ENCODE assay signal across 22 mouse cellular contexts in the genomic region with DNA sequence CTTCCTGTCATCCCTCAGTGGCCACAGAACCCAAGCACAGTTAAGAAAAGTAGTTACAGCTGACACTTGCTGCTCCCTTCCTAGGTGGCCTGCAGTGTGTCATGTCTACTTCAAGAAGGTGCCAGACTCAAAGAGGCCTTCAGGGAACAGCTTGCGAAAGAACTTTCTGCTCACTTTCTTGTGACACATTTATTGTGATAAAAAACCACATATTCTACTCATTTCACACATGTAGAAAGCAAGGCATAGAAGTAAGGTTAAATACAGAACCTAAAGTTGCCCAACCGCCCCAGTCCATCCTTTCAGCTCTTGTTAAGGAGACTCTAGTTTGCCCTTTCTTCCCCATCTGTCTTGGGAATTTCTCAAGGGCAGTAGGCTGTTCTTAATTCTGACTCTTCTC. TPM values are rescaled to one million over a fixed set of nuclear protein-coding genes. Genes with fewer than 3 reads are reported as not detected.
A peak's percentile ranks its signal among the peaks of the same experiment; 100 is the strongest.
DNase-seq lines count a peak whose midpoint lies in the region; ATAC-seq and TF ChIP-seq lines count a peak whose summit lies in the region.
"Had no signal": no experiment of that assay in that cellular context is flagged by ENCODE, and none has a peak within 500 bp of the region (broad histone marks: within the 10 kb centered on the region; RNA-seq: fewer than 3 reads in every experiment).

No protein-coding gene starts in this region.

- ATAC-seq in intestine, embryonic 15.5 days: no peak
- ATAC-seq: activated CD4-positive, CD25-positive, alpha-beta regulatory T cell, adult 4 months; CD4-positive, CD25-positive, alpha-beta regulatory T cell, adult 4 months; forebrain, embryonic 16.5 days had no signal

- H3K36me3 ChIP-seq in CH12.LX (replicated peaks in 1 of 2; ENCODE audit: control insufficient read depth in 1 of 2, insufficient read depth in 1 of 2, low read length in 1 of 2): peaks cover 18 to 66% of the 10 kb centered on the region in 2 experiments
- no peaks in the 10 kb centered on the region for H3K36me3 ChIP-seq in intestine, embryonic 15.5 days

- dilution Hi-C loops in CH12.LX (cut with MboI; ENCODE audit: extremely low pct_ligation_motif_present, extremely low pct_unique_long_range_greater_than_20kb, low sequenced_read_pairs): no loop called here

- no peaks in the 10 kb centered on the region for H3K9me3 ChIP-seq in CH12.LX (replicated peaks; ENCODE audit: low read length)
- H3K9me3 ChIP-seq in intestine, embryonic 15.5 days: no peaks in the 10 kb centered on the region
- H3K9me3 ChIP-seq: embryonic facial prominence, embryonic 13.5 days; forebrain, embryonic 12.5 days; heart, embryonic 15.5 days had no signal

- no peaks in the 10 kb centered on the region for H3K27me3 ChIP-seq in CH12.LX (replicated peaks)
- no peaks in the 10 kb centered on the region for H3K27me3 ChIP-seq in intestine, embryonic 15.5 days (replicated peaks)
- H3K27me3 ChIP-seq: embryonic facial prominence, embryonic 13.5 days; forebrain, embryonic 12.5 days; heart, embryonic 15.5 days had no signal

- WGBS in intestine, embryonic 15.5 days: 86% methylated on average over 2 of the region's 2 CpGs

- in situ Hi-C loops in CH12.LX (cut with MboI; ENCODE audit: low pct_ligation_motif_present, low pct_unique_long_range_greater_than_20kb, low sequenced_read_pairs): no loop called here

- no peak overlapping the region for H3K4me3 ChIP-seq in CH12.LX (replicated peaks in 1 of 3; ENCODE audit: low read depth in 2 of 3, low read length in 2 of 3, poor library complexity in 1 of 3)
- H3K4me3 ChIP-seq in intestine, embryonic 15.5 days (replicated peaks): no peak overlapping the region
- H3K4me3 ChIP-seq: embryonic facial prominence, embryonic 13.5 days; forebrain, embryonic 12.5 days; heart, adult 2 months; heart, embryonic 15.5 days had no signal

- no peaks in the 10 kb centered on the region for H3K79me2 ChIP-seq in CH12.LX (replicated peaks; ENCODE audit: control insufficient read depth, extremely low read depth, insufficient read depth, poor library complexity, severe bottlenecking)

- H3K4me2 ChIP-seq in CH12.LX (ENCODE audit: insufficient read depth, low read depth, poor library complexity, severe bottlenecking): no peak overlapping the region
- H3K4me2 ChIP-seq in intestine, embryonic 15.5 days (replicated peaks): no peak overlapping the region
- H3K4me2 ChIP-seq: embryonic facial prominence, embryonic 13.5 days; forebrain, embryonic 12.5 days; heart, embryonic 11.5 days; heart, embryonic 15.5 days; hindbrain, embryonic 14.5 days had no signal

- H3K27ac ChIP-seq in CH12.LX (ENCODE audit: insufficient read depth, low read depth): no peak overlapping the region
- no peak overlapping the region for H3K27ac ChIP-seq in intestine, embryonic 15.5 days
- H3K27ac ChIP-seq: embryonic facial prominence, embryonic 13.5 days; forebrain, embryonic 12.5 days; heart, adult 2 months; heart, embryonic 15.5 days; hindbrain, embryonic 14.5 days had no signal

- TF ChIP-seq POLR2A in CH12.LX (IDR thresholded peaks at IDR 0.05; ENCODE audit: low read depth, low read length): no peak

- TF ChIP-seq RAD21 in CH12.LX (IDR thresholded peaks at IDR 0.05; ENCODE audit: low read depth, low read length): no peak

- peaks cover 3 to 26% of the 10 kb centered on the region in 2 experiments; a peak in 3 of 4 replicates for H3K4me1 ChIP-seq in CH12.LX (ENCODE audit: control insufficient read depth in 1 of 2, insufficient read depth in 2 of 2)
- no peaks in the 10 kb centered on the region for H3K4me1 ChIP-seq in intestine, embryonic 15.5 days (replicated peaks)
- H3K4me1 ChIP-seq: embryonic facial prominence, embryonic 13.5 days; forebrain, embryonic 12.5 days; heart, embryonic 15.5 days had no signal

- no peak for TF ChIP-seq CTCF in CH12.LX (conservative IDR thresholded peaks at IDR 0.05 in 1 of 2, IDR thresholded peaks at IDR 0.05 in 1 of 2; ENCODE audit: low read depth in 2 of 2, low read length in 2 of 2)

- TF ChIP-seq EP300 in CH12.LX (IDR thresholded peaks at IDR 0.05; ENCODE audit: low read length): no peak

- DNase-seq in 416B (ENCODE audit: low read depth) (peak; percentile 84), CH12.LX (ENCODE audit: extremely low read depth) (peak; percentile 29)
- peak; percentile 18 for DNase-seq in induced T-regulatory cell, adult 2 months (ENCODE audit: low read depth)
- DNase-seq in natural killer cell, adult 2 months (ENCODE audit: low spot score in 2 of 2): peak; percentile 19 to 40
- no peak for DNase-seq in cerebellum, postnatal 25 days
- DNase-seq: adrenal gland, postnatal 36 days; B cell, adult 2 months; cerebellum, adult 11-12 months; cerebellum, adult 9-10 months; cerebellum, postnatal 36 days; gastrocnemius, postnatal 10 days; heart, adult 2 months; heart, postnatal 14 days had no signal

- H3K9ac ChIP-seq in CH12.LX (ENCODE audit: insufficient read depth, low read depth): no peak overlapping the region
- no peak overlapping the region for H3K9ac ChIP-seq in intestine, embryonic 15.5 days
- H3K9ac ChIP-seq: embryonic facial prominence, embryonic 13.5 days; forebrain, embryonic 12.5 days; heart, embryonic 15.5 days; hindbrain, embryonic 14.5 days had no signal

TF ChIP-seq in CH12.LX, 34 proteins besides CTCF, POLR2A, EP300 and RAD21:
- TF ChIP-seq ZKSCAN1 (IDR thresholded peaks at IDR 0.05; ENCODE audit: borderline replicate concordance, low read depth, low read length): no peak
- no peak for TF ChIP-seq USF1 (IDR thresholded peaks at IDR 0.05; ENCODE audit: low read depth, low read length)
- no peak for TF ChIP-seq RCOR1 (conservative IDR thresholded peaks at IDR 0.05; ENCODE audit: low read depth, low read length)
- no peak for TF ChIP-seq HCFC1 (IDR thresholded peaks at IDR 0.05; ENCODE audit: low read depth, low read length)
- TF ChIP-seq ZNF384 (IDR thresholded peaks at IDR 0.05; ENCODE audit: low read depth, low read length): no peak
- TF ChIP-seq UBTF (IDR thresholded peaks at IDR 0.05; ENCODE audit: low read depth, low read length): no peak
- no peak; the same call in 1 of the 2 replicates for TF ChIP-seq MYC (IDR thresholded peaks at IDR 0.05; ENCODE audit: low read depth, low read length)
- TF ChIP-seq MAX (IDR thresholded peaks at IDR 0.05; ENCODE audit: low read length): no peak
- TF ChIP-seq KAT2A (IDR thresholded peaks at IDR 0.05; ENCODE audit: insufficient replicate concordance, low read length): no peak
- TF ChIP-seq POLR2AphosphoS2 (IDR thresholded peaks at IDR 0.05; ENCODE audit: low read depth, low read length): no peak
- no peak for TF ChIP-seq TCF12 (IDR thresholded peaks at IDR 0.05; ENCODE audit: low read depth, low read length)
- TF ChIP-seq CHD2 (IDR thresholded peaks at IDR 0.05; ENCODE audit: low read length): no peak
- TF ChIP-seq ELF1 (IDR thresholded peaks at IDR 0.05; ENCODE audit: low read depth, low read length): no peak
- no peak for TF ChIP-seq ZMIZ1 (IDR thresholded peaks at IDR 0.05; ENCODE audit: low read depth, low read length)
- TF ChIP-seq MEF2A (IDR thresholded peaks at IDR 0.05; ENCODE audit: borderline replicate concordance, low read depth, low read length): no peak
- TF ChIP-seq ETS1 (conservative IDR thresholded peaks at IDR 0.05; ENCODE audit: low read depth, low read length): no peak
- no peak for TF ChIP-seq MAZ (IDR thresholded peaks at IDR 0.05; ENCODE audit: low read depth, low read length)

RNA-seq across cellular contexts. Expression of a gene that starts 38.6 kb away (rescaled TPM):
- total RNA-seq in CH12.LX (2012; rRNA removed) (26.5 and 29.0 TPM in 2 replicates), CH12.LX (2014; rRNA removed) (32.1 and 39.1 TPM in 2 replicates)
- 52.6 and 57.3 TPM in 2 replicates for polyA plus RNA-seq in CH12.LX (2012; ENCODE audit: insufficient read length, low read depth)
- polyA plus RNA-seq in intestine, embryonic 15.5 days (2015; fragmentation: Nextera tagmentation; extraction: Ambion mirVana): 57.1 and 60.1 TPM in 2 replicates

RNA-seq across cellular contexts. Expression of a gene that starts 42.5 kb away (rescaled TPM):
- total RNA-seq in CH12.LX (2012; rRNA removed): 3.2 and 4.2 TPM in 2 replicates
- total RNA-seq in CH12.LX (2014; rRNA removed): 0.56 and 0.92 TPM in 2 replicates
- 0.23 and 0.40 TPM in 2 replicates for polyA plus RNA-seq in CH12.LX (2012; ENCODE audit: insufficient read length, low read depth)
- polyA plus RNA-seq in intestine, embryonic 15.5 days (2015; fragmentation: Nextera tagmentation; extraction: Ambion mirVana): 131 and 146 TPM in 2 replicates

Comparison
In these comparisons a context has a peak if more than half of its experiments do, and no peak if none do; other contexts are left out.
1. DNase-seq: peak in 416B (single experiment), CH12.LX (single experiment), induced T-regulatory cell, adult 2 months (single experiment) and natural killer cell, adult 2 months (2 of 2); none in cerebellum, postnatal 25 days (0 of 2).
2. RNA of a gene that starts 42.5 kb away (polyA plus RNA-seq): 131 to 146 TPM in intestine, embryonic 15.5 days; 0.23 to 0.40 TPM in CH12.LX; every median in the first group is over 10 times any median in the second.